Mouse (Mus musculus): ENCODE data around the gene Mad2l2.

DNA sequence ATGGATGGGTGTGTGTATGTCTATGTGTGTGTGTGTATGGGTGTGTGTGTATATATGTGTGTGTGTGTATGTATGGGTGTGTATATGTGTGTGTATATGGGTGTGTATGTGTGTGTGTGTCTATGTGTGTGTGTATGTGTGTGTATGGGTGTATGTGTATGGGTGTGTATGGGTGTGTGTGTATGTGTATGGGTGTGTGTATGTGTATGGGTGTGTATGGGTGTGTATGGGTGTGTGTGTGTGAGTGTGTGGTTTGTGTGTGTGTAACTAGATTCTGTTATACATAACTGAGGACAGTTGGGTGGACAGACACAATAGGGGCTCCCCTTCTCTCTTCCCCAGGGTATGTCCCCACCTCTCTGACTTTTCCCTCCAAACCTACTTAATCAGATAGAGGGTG is 64.2 kb downstream of the Mad2l2 start:
- TF ChIP-seq CHD2 (IDR thresholded peaks at IDR 0.05; ENCODE audit: low read depth, low read length) (no peak), ZC3H11A (IDR thresholded peaks at IDR 0.05; ENCODE audit: borderline replicate concordance, low read depth, low read length) (no peak)
